Mouse (Mus musculus): ENCODE results near the gene Fam228b.
A peak's percentile ranks its signal among the peaks of the same experiment; 100 is the strongest.
"Not testable (repeated sequence)": the region's sequence is repeated elsewhere in the genome, so short reads cannot be mapped to it uniquely, and the experiment has no call there.

Fam228b gene

GRCm38 (mm10) chr12:4742183-4742582 lies 26.9 kb downstream of the Fam228b start:
- DNase-seq (ENCODE audit: low spot score), result no peak

- DNase-seq (ENCODE audit: low spot score), result no peak
Measured at GRCm38 (mm10) chr12:4740823-4741222, 28.2 kb downstream of the Fam228b start.

GRCm38 (mm10) chr12:4738031-4738576 lies 31.0 kb downstream of the Fam228b start, which contains the start of gene Fam228a:
Fam228a (minus strand) TSS chr12:4738430.
- no peak for DNase-seq (ENCODE audit: low spot score)

- no peak for DNase-seq (ENCODE audit: low spot score)
Measured at GRCm38 (mm10) chr12:4732332-4732731, 36.7 kb downstream of the Fam228b start.

- DNase-seq (ENCODE audit: low spot score), result no peak
Measured at GRCm38 (mm10) chr12:4731629-4732028, 37.4 kb downstream of the Fam228b start.

GRCm38 (mm10) chr12:4729165-4729564 lies 39.9 kb downstream of the Fam228b start:
- DNase-seq (ENCODE audit: low spot score), result no peak

- DNase-seq (ENCODE audit: low spot score), result no peak
Measured at GRCm38 (mm10) chr12:4719762-4720754, 49.0 kb downstream of the Fam228b start.

- no peak for DNase-seq (ENCODE audit: low spot score)
Measured at GRCm38 (mm10) chr12:4719066-4719761, 49.9 kb downstream of the Fam228b start.

GRCm38 (mm10) chr12:4717417-4717816 lies 51.6 kb downstream of the Fam228b start:
- no peak for DNase-seq (ENCODE audit: low spot score)

GRCm38 (mm10) chr12:4715606-4716005 lies 53.5 kb downstream of the Fam228b start:
- DNase-seq (ENCODE audit: low spot score), result no peak

GRCm38 (mm10) chr12:4713361-4713760 lies 55.7 kb downstream of the Fam228b start:
- DNase-seq (ENCODE audit: low spot score), result no peak

GRCm38 (mm10) chr12:4709926-4710325 lies 59.1 kb downstream of the Fam228b start:
- no peak for DNase-seq (ENCODE audit: low spot score)

GRCm38 (mm10) chr12:4708881-4709604 lies 60.0 kb downstream of the Fam228b start:
- no peak for DNase-seq (ENCODE audit: low spot score)

GRCm38 (mm10) chr12:4708296-4708695 lies 60.8 kb downstream of the Fam228b start:
- no peak for DNase-seq (ENCODE audit: low spot score)

GRCm38 (mm10) chr12:4707488-4708017 lies 61.5 kb downstream of the Fam228b start:
- DNase-seq (ENCODE audit: low spot score), result no peak

- DNase-seq (ENCODE audit: low spot score), result no peak
Measured at GRCm38 (mm10) chr12:4706901-4707300, 62.2 kb downstream of the Fam228b start.

- no peak for DNase-seq (ENCODE audit: low spot score)
Measured at GRCm38 (mm10) chr12:4706175-4706574, 62.9 kb downstream of the Fam228b start.

- not testable (repeated sequence) for DNase-seq (ENCODE audit: low spot score)
Measured at GRCm38 (mm10) chr12:4705626-4706025, 63.4 kb downstream of the Fam228b start.

- DNase-seq (ENCODE audit: low spot score), result no peak
Measured at GRCm38 (mm10) chr12:4694534-4694933, 74.5 kb downstream of the Fam228b start.

GRCm38 (mm10) chr12:4691193-4691592 lies 77.9 kb downstream of the Fam228b start:
- DNase-seq (ENCODE audit: low spot score), result peak; percentile 32

Measured in layer of hippocampus, adult 11-12 months (tissue).